Mouse (Mus musculus): ENCODE measurements around the gene Gm13089. TPM values are rescaled to one million over a fixed set of nuclear protein-coding genes. Genes with fewer than 3 reads are reported as not detected.
"Not testable (repeated sequence)": the region's sequence is repeated elsewhere in the genome, so short reads cannot be mapped to it uniquely, and the experiment has no call there.

Gene Gm13089
- total RNA-seq (2021) = not detected

DNA sequence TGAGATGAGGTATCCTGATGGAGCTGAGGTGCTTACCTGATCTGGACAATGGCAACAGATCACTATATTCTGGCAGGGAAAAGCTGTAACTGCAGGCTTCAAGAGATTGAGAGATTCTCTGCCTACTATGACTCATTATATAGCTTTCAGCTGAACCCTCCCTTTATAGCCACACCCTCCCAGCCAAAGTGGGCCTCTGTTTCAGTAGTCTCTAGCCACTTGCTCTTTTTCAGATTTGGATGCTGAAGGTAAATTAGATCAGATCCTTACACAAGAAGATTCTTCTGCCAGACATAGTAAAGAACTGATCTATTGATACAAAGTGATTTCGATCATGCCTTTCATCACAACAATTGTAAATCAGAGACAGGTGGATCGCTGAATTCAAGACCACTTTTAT lies at the start of gene Gm13089:
Gene Gm13089, minus strand, starts transcription at position 101 of the 400 bp plus-strand sequence.
- intact Hi-C loops (cut with DNase I) = no loop called here
- DNase-seq = no peak

DNA sequence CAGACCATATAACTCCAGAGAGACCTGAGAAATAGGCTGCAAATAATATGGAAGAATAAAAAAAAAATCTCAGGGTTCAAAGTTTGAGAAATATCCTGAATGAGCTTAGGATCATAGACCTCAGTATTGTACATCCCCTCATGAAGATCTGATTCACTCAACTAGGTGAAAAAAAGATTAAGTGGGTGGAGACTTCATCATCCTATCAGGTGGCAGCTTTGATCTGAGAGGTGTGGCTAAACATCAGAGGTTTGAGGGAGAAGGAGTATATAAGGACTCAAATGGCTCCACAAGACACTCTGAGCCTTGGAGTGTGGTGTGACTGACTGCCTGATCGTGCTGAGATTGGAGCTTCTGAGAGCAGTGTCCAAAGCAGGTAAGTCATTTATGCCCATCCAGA lies 16.6 kb upstream of the Gm13089 start, which contains the start of gene Gm13078:
Gene Gm13078, plus strand, starts transcription at position 301 of the 400 bp plus-strand sequence.
- DNase-seq = no peak
- intact Hi-C loops (cut with DNase I) = no loop called here

DNA sequence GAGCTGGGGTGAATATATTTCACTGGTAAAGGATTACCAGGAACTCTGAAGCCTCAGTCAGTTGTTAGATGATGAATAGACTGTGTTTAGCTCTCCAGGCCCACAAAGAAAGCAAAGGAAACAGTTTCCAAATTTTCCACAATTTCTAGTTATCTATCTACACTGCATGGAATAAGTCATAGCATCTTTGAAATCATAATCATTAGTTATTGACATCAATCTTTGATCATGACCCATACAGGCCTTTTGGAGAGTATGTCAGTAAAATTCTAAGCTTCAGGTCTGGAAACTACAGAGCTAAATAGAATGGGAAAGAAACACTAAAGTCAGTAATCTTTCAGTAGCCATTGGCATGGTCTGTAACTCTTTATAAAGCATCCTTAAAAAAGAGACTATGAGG lies 45.4 kb downstream of the Gm13089 start, which contains the start of gene Gm13088:
Gene Gm13088, minus strand, starts transcription at position 101 of the 400 bp plus-strand sequence.
- intact Hi-C loops (cut with DNase I); DNase-seq: not testable (repeated sequence)

Other genes starting within 250 kb of the Gm13089 start
- not detected for gene Gm13043, start 191.4 kb downstream of the Gm13089 start, total RNA-seq (2021)
- not detected for gene Gm13040, start 166.8 kb downstream of the Gm13089 start, total RNA-seq (2021)
- not detected for gene BC080695, start 151.0 kb downstream of the Gm13089 start, total RNA-seq (2021)
- gene Gm13057, start 151.0 kb downstream of the Gm13089 start, total RNA-seq (2021) = not detected
- gene Gm13083, start 87.7 kb downstream of the Gm13089 start, total RNA-seq (2021) = not detected
- gene Gm13088, start 45.5 kb downstream of the Gm13089 start, total RNA-seq (2021) = not detected
- not detected for gene Gm13078, start 16.7 kb upstream of the Gm13089 start, total RNA-seq (2021)
- not detected for gene Gm13023, start 86.6 kb upstream of the Gm13089 start, total RNA-seq (2021)
- not detected for gene Gm13084, start 113.4 kb upstream of the Gm13089 start, total RNA-seq (2021)
- gene Gm13103, start 143.8 kb upstream of the Gm13089 start, total RNA-seq (2021) = not detected
- not detected for gene Pramef6, start 197.7 kb upstream of the Gm13089 start, total RNA-seq (2021)
- not detected for gene Pramef25, start 248.3 kb upstream of the Gm13089 start, total RNA-seq (2021)